Mouse (Mus musculus) cerebellum, adult 2 months (tissue): Measurements from ENCODE around the gene Ly6g6f. TPM values are rescaled to one million over a fixed set of nuclear protein-coding genes. Genes with fewer than 3 reads are reported as not detected.
"Not testable (repeated sequence)": the region's sequence is repeated elsewhere in the genome, so short reads cannot be mapped to it uniquely, and the experiment has no call there.

Experiments used
- DNase-seq, 2 experiments: peaks; one replicate each; pipeline ENCODE4 v3.0.0; 2021
- H3K27ac ChIP-seq: fragments of 200-500 bp; 2 replicates; pipeline ENCODE4 v1.5.1; 2012; ENCODE audit warnings: low read length, control low read depth, inconsistent platforms; ENCODE audit not compliant: insufficient read depth
- H3K27me3 ChIP-seq: fragments of 200-500 bp; 2 replicates; pipeline ENCODE4 v1.6.1; 2012; ENCODE audit warnings: inconsistent platforms, mild to moderate bottlenecking, low read length, moderate library complexity; ENCODE audit not compliant: control insufficient read depth, insufficient read depth
- H3K4me1 ChIP-seq: fragments of 200-500 bp; 2 replicates; pipeline ENCODE4 v1.6.1; 2011; ENCODE audit warnings: low read length; ENCODE audit not compliant: control insufficient read depth, insufficient read depth
- H3K4me3 ChIP-seq: fragments of 200-500 bp; replicated peaks from 2 replicates; pipeline ENCODE3; 2011; ENCODE audit warnings: mild to moderate bottlenecking, low read depth, low read length, control low read depth; ENCODE audit not compliant: insufficient read depth
- CTCF ChIP-seq: fragments of 200-500 bp; IDR thresholded peaks from 2 replicates; pipeline ENCODE4 v1.5.1; 2011; ENCODE audit warnings: low read depth, mild to moderate bottlenecking, control low read depth, low read length, moderate library complexity, borderline replicate concordance; ENCODE audit not compliant: insufficient read depth
- POLR2A ChIP-seq: fragments of 200-500 bp; IDR thresholded peaks from 2 replicates; pipeline ENCODE4 v1.6.1; 2011; ENCODE audit warnings: low read length, control low read depth, borderline replicate concordance; ENCODE audit not compliant: insufficient read depth
- WGBS: fragments of 180-500 bp; shearing (Covaris S2); methylation state at CpG from one replicate; pipeline ENCODE4 v1.1.7; 2018; 5-methylcytosine and 5-hydroxymethylcytosine counted together
- polyA plus RNA-seq: library from polyadenylated mRNA; depleted of rRNA; stranded (reverse); fragments of >200 nt; gene quantifications from 2 replicates; pipeline ENCODE4 v1.2.3, GENCODE M21; 2012

Gene Ly6g6f
- polyA plus RNA-seq, 1 experiment, result 1.1 TPM

DNA sequence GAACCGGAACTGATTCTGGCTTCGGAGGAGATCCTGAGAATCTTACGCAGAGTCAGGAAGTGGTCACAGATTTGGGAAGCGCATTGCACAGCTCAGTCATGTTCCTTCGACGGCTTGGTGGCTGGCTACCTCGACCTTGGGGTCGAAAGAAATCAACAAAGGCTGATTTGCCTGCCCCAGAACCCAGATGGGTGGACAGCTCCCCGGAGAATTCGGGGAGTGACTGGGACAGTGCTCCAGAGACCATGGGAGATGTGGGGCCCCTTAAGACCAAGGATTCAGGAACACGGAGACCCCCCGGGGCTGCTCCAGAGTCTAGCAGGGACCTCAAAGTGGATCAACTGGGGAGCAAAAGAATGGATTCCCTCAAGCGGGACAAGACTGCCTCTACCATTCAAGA is 41.6 kb upstream of the Ly6g6f start:
- H3K27me3 ChIP-seq, result no peaks in the 10 kb centered on the region
- DNase-seq, result no peak
- WGBS, result 57% methylated on average over 13 of the region's 13 CpGs
- H3K27ac ChIP-seq, result no peak overlapping the region
- H3K4me1 ChIP-seq, result peaks cover 10% of the 10 kb centered on the region
- peak overlapping the region; percentile 79 for H3K4me3 ChIP-seq
- TF ChIP-seq POLR2A (no peak), CTCF (no peak)

DNA sequence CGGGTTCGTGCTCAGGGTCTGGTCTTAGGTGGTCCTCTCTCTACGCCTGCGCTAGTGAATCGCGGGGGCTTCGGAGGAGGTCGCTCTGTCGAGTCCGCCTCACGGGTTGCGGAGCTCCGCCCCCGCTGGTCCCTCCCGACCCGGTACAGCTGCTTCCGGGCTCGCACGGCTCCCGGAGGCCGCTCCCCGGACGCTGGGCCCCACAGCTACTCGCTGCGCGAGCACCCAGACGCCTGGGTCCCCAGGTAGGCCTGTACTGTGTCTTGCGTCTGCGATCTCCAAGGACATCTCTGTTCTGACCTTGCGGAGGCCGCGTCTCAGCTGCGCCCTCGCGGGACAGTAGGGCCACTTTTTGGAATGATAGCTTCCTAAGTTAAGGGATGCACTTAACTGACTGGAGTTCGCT is 40.8 kb upstream of the Ly6g6f start, which contains the start of gene D17H6S53E:
Gene D17H6S53E (plus strand): TSS at position 168 of the 406 bp plus-strand sequence.
- WGBS, result 1% methylated on average over 36 of the region's 36 CpGs
- H3K4me1 ChIP-seq, result peaks cover 10% of the 10 kb centered on the region
- H3K27ac ChIP-seq, result peak within 1 kb of the TSS; percentile 78
- no peaks in the 10 kb centered on the region for H3K27me3 ChIP-seq
- peak within 1 kb of the TSS; percentile 79 for H3K4me3 ChIP-seq
- DNase-seq, result peak; percentile 73 to 78
- peak; percentile 57; the same call in 1 of the 2 replicates for TF ChIP-seq POLR2A
- TF ChIP-seq CTCF, result no peak

DNA sequence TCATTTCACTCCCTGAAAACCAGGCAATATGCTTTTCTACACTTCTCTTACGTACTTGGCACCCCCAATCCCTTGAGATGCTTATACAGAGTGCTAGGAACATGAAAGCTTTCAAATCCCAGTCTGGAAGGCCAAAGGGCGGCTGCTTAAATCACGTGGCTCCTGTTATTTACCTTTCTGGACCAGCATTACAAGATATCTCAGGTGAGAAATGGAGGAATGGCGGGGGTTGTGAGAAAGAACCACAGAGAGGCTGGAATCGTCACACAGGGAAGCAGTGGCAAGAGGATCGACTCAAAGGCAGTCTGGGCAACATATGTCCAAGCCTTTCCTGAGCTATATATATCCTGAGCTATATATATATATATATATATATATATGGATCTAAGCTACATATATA is 40.2 kb upstream of the Ly6g6f start:
- 27% methylated on average over 6 of the region's 6 CpGs for WGBS
- TF ChIP-seq CTCF, result no peak
- TF ChIP-seq POLR2A, result no peak
- H3K27ac ChIP-seq, result peak overlapping the region; percentile 10; the same call in 1 of the 2 replicates

DNA sequence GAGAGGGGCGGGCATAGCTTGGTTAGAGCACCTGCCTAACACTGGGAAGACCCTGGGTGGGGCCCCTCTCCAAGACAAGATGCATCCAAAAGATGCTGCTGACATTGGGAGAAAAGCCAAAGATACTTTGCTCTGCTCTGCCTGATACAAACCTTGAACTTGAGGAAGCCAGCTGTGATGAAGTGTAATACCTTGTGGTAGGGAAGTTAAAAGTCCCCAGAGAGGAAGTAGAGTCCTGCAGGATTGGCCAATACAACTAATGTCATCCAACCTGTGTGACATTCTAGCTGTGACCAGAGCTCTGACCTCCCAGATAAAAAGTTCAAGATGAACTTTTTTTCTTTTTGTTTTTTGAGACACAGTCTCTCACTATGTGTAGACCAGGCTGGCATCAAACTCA is 39.7 kb upstream of the Ly6g6f start:
- Histone ChIP-seq H3K4me1 (peaks cover 10% of the 10 kb centered on the region), H3K27ac (no peak overlapping the region), H3K4me3 (no peak overlapping the region), H3K27me3 (no peaks in the 10 kb centered on the region)
- no peak for DNase-seq
- no peak for TF ChIP-seq POLR2A
- TF ChIP-seq CTCF, result no peak
- WGBS, result 94% methylated on average over 1 of the region's 1 CpGs

More for the DNA sequence above, 40.2 kb upstream of the Ly6g6f start:
- peak overlapping the region; percentile 23 for H3K4me3 ChIP-seq
- H3K27me3 ChIP-seq, result no peaks in the 10 kb centered on the region
- DNase-seq, result no peak
- H3K4me1 ChIP-seq, result peaks cover 10% of the 10 kb centered on the region

DNA sequence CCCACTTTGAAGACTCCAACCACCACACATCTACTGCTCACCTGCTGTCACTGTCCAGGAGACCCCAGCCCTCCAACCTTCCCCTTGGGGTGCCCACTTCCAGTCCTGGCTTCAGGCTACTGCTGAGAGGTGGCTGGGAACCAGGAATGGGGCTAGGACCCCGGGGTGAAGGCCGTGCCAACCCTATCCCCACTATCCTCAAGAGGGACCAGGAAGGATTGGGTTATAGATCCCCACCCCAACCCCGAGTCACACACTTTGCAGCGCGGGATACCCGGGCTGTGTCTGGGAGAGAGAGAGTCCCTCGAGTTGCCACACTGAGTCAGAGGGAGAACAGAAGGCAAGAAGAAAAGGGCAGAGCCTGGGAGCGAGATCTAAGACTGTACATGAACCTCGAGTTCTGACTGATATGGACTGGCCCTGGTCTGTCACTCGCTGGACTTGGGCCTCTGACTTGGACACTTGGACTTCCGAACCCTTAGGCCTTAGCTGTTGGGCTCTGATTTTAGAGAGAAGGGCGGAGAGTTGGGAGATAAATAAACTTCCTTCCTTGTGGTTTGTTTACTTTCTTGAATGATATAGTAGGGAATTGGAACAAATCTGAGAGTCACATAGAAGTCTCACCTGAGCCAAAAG is 39.0 kb upstream of the Ly6g6f start:
- not testable (repeated sequence) for DNase-seq, H3K27me3 ChIP-seq, H3K27ac ChIP-seq, H3K4me1 ChIP-seq, H3K4me3 ChIP-seq
- WGBS, result 92% methylated on average over 12 of the region's 12 CpGs

DNA sequence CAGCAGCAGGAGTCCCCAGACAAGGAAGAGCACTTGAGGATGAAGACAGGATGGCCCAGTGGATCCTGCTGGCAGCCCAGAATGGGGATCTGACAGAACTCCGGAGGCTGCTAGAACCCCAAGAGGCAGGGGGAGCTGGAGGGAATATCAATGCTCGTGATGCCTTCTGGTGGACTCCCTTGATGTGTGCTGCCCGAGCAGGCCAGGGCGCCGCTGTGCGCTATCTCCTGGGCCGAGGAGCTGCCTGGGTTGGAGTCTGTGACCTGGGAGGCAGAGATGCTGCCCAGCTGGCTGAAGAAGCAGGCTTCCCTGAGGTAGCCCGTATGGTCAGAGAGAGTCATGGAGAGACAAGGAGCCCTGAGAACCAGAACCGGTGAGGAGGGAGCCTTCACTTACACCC is 37.9 kb upstream of the Ly6g6f start:
- H3K27me3 ChIP-seq, H3K4me1 ChIP-seq, H3K27ac ChIP-seq, DNase-seq, H3K4me3 ChIP-seq: not testable (repeated sequence)
- 73% methylated on average over 9 of the region's 9 CpGs for whole genome bisulfite sequencing

DNA sequence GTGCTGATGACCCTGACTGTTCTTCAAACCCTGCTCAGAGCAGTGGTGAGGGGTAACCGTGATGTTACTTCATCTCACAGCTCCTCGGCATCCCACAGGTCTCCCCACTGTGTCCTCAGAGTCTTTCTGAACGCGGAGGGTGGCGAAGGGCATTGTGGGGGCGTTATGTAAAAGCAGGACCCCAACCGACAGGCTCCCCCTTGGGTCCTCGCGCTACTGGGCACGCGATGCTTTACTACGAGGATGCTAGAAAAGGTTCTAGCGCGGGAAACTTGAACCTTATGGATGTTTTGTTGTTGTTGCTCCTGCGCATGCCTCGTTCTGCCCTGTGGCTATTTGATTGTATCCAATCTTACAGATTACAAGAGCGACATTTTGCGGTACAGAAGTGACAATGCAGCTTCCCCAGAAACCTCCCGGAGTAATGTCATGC is 36.5 kb upstream of the Ly6g6f start, which contains the start of gene Csnk2b:
Gene Csnk2b (minus strand): TSS at position 183 of the 433 bp plus-strand sequence.
- under 1% methylated on average over 19 of the region's 19 CpGs for WGBS
- H3K27ac ChIP-seq, result peak within 1 kb of the TSS; percentile 74
- H3K4me1 ChIP-seq, result peaks cover 6% of the 10 kb centered on the region; the same call in 1 of the 2 replicates
- TF ChIP-seq CTCF, result peak; percentile 54; the same call in 1 of the 2 replicates
- no peak; the same call in 1 of the 2 replicates for TF ChIP-seq POLR2A
- H3K4me3 ChIP-seq, result peak within 1 kb of the TSS; percentile 90
- peak; percentile 76 to 82 for DNase-seq
- no peaks in the 10 kb centered on the region for H3K27me3 ChIP-seq

DNA sequence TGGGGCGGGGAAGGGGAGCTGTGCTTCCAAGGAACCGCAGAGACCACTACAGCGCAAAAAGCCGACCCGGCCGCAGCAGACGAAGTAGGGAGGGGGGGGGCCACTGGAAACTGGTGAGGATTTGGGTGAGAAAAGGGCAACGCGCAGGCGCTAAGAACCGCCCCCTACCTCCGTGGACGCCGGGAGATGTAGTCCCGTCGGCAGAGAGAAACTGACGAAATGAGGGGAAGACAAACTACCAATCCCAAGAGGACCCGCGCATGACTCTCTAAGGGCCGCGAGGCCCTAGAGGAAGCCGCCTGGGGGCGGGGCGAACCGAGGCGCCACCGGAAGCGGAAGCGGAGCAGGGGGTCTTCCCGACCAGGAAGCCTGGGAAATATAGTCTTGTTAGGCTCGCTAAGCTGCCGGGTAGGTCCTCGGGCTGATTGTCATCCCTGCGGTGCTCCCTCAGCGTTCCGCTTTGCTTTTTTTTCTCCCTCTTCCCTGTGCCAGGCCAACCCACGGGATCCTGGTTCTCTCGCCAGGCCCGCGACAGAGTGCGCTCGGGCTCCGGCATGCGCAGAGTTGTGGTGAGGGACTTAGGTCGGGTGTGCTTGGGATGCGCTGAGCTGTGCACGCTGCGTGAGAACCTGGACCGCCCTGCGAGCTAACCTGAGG is 35.9 kb upstream of the Ly6g6f start, which contains the start of gene Gpank1:
Gene Gpank1 (plus strand): TSS at position 313 of the 657 bp plus-strand sequence.
- peaks cover 6% of the 10 kb centered on the region; the same call in 1 of the 2 replicates for H3K4me1 ChIP-seq
- H3K27ac ChIP-seq, result peak within 1 kb of the TSS; percentile 74
- DNase-seq, result peak; percentile 96 to 99
- H3K4me3 ChIP-seq, result peak within 1 kb of the TSS; percentile 90
- peak; percentile 52; the same call in 1 of the 2 replicates for TF ChIP-seq POLR2A
- no peak for TF ChIP-seq CTCF
- H3K27me3 ChIP-seq, result no peaks in the 10 kb centered on the region
- under 1% methylated on average over 50 of the region's 50 CpGs for WGBS
